Mouse (Mus musculus) cortical plate, adult 2 months (tissue): ENCODE data around the gene Yipf2. TPM values are rescaled to one million over a fixed set of nuclear protein-coding genes. Genes with fewer than 3 reads are reported as not detected.

Experiments
- H3K27ac ChIP-seq: fragments of 200-500 bp; 2 replicates; pipeline ENCODE4 v1.5.1; 2012; ENCODE audit warnings: low read length, control low read depth, inconsistent platforms; ENCODE audit not compliant: insufficient read depth
- H3K4me1 ChIP-seq: fragments of 200-500 bp; 2 replicates; pipeline ENCODE4 v1.6.1; 2011; ENCODE audit warnings: low read length; ENCODE audit not compliant: control insufficient read depth, insufficient read depth
- H3K4me3 ChIP-seq: fragments of 200-500 bp; 2 replicates; pipeline ENCODE4 v1.5.1; 2011; ENCODE audit warnings: mild to moderate bottlenecking, low read length, control low read depth; ENCODE audit not compliant: insufficient read depth
- CTCF ChIP-seq: fragments of 200-500 bp; IDR thresholded peaks from 2 replicates; pipeline ENCODE4 v1.5.1; 2011; ENCODE audit warnings: mild to moderate bottlenecking, control low read depth, low read length; ENCODE audit not compliant: insufficient read depth; ENCODE audit errors: extremely low read depth
- POLR2A ChIP-seq: fragments of 200-500 bp; IDR thresholded peaks from 2 replicates; pipeline ENCODE4 v1.6.1; 2011; ENCODE audit warnings: mild to moderate bottlenecking, low read length, control low read depth; ENCODE audit not compliant: insufficient read depth; ENCODE audit errors: extremely low read depth
- polyA plus RNA-seq: library from polyadenylated mRNA; depleted of rRNA; stranded (reverse); fragments of >200 nt; gene quantifications from 2 replicates; pipeline ENCODE4 v1.2.3, GENCODE M21; 2012

The Yipf2 gene
- polyA plus RNA-seq, 1 experiment, result 27.6 TPM

GRCm38 (mm10) chr9:21566538-21566937, 26.1 kb downstream of the Yipf2 start:
- TF ChIP-seq CTCF (no peak), POLR2A (no peak)
- Histone ChIP-seq H3K4me1 (0 out of 2 replicates have a peak, but pooled peaks cover 2% of the 10 kb centered on the region), H3K4me3 (no peak overlapping the region), H3K27ac (no peak overlapping the region)

- Histone ChIP-seq H3K4me1 (peaks cover 2% of the 10 kb centered on the region; the same call in 1 of the 2 replicates), H3K4me3 (no peak overlapping the region), H3K27ac (no peak overlapping the region)
- no peak for TF ChIP-seq CTCF
- TF ChIP-seq POLR2A, result no peak
Observed at GRCm38 (mm10) chr9:21565004-21565586, 27.5 kb downstream of the Yipf2 start.

GRCm38 (mm10) chr9:21564420-21564819, 28.2 kb downstream of the Yipf2 start:
- Histone ChIP-seq H3K4me1 (peaks cover 2% of the 10 kb centered on the region; the same call in 1 of the 2 replicates), H3K4me3 (no peak overlapping the region), H3K27ac (no peak overlapping the region)
- TF ChIP-seq CTCF (no peak), POLR2A (no peak)

GRCm38 (mm10) chr9:21559151-21559550, 33.5 kb downstream of the Yipf2 start:
- Histone ChIP-seq H3K4me3 (no peak overlapping the region), H3K27ac (no peak overlapping the region), H3K4me1 (no peaks in the 10 kb centered on the region; the same call in 1 of the 2 replicates)
- no peak for TF ChIP-seq POLR2A
- TF ChIP-seq CTCF, result no peak

GRCm38 (mm10) chr9:21558366-21558765, 34.3 kb downstream of the Yipf2 start:
- Histone ChIP-seq H3K4me1 (no peaks in the 10 kb centered on the region; the same call in 1 of the 2 replicates), H3K4me3 (no peak overlapping the region), H3K27ac (no peak overlapping the region)
- no peak for TF ChIP-seq CTCF
- no peak for TF ChIP-seq POLR2A

GRCm38 (mm10) chr9:21557556-21557955, 35.1 kb downstream of the Yipf2 start:
- H3K27ac ChIP-seq, result no peak overlapping the region
- H3K4me3 ChIP-seq, result no peak overlapping the region
- TF ChIP-seq POLR2A (no peak), CTCF (no peak)
- H3K4me1 ChIP-seq, result no peaks in the 10 kb centered on the region; the same call in 1 of the 2 replicates

- TF ChIP-seq CTCF, result no peak
- TF ChIP-seq POLR2A, result no peak
- H3K4me1 ChIP-seq, result no peaks in the 10 kb centered on the region; the same call in 1 of the 2 replicates
- no peak overlapping the region for H3K27ac ChIP-seq
- no peak overlapping the region for H3K4me3 ChIP-seq
Observed at GRCm38 (mm10) chr9:21556996-21557395, 35.6 kb downstream of the Yipf2 start.

- H3K27ac ChIP-seq, result no peak overlapping the region
- no peak for TF ChIP-seq CTCF
- no peak for TF ChIP-seq POLR2A
- no peaks in the 10 kb centered on the region for H3K4me1 ChIP-seq
Observed at GRCm38 (mm10) chr9:21555198-21555742, 37.4 kb downstream of the Yipf2 start.

GRCm38 (mm10) chr9:21553607-21554273, 38.9 kb downstream of the Yipf2 start:
- TF ChIP-seq POLR2A (no peak), CTCF (no peak)

More at GRCm38 (mm10) chr9:21555198-21555742, 37.4 kb downstream of the Yipf2 start:
- no peak overlapping the region for H3K4me3 ChIP-seq

GRCm38 (mm10) chr9:21551049-21551448, 41.6 kb downstream of the Yipf2 start:
- TF ChIP-seq CTCF (no peak), POLR2A (no peak)
- Histone ChIP-seq H3K27ac (no peak overlapping the region), H3K4me3 (no peak overlapping the region), H3K4me1 (no peaks in the 10 kb centered on the region)

More at GRCm38 (mm10) chr9:21553607-21554273, 38.9 kb downstream of the Yipf2 start:
- Histone ChIP-seq H3K4me3 (no peak overlapping the region), H3K27ac (no peak overlapping the region), H3K4me1 (no peaks in the 10 kb centered on the region)
